Mouse (Mus musculus) liver, postnatal 0 days (tissue): Measurements from ENCODE around the gene Mmgt1. TPM values are rescaled to one million over a fixed set of nuclear protein-coding genes. Genes with fewer than 3 reads are reported as not detected.

Source experiments
- ATAC-seq: fragments of 200-750 bp; cut with Nextera tagmentation; 2 replicates; pipeline ENCODE4 v1.8.0; 2017; ENCODE audit warnings: mild to moderate bottlenecking, moderate library complexity
- DNase-seq: peaks from one replicate; pipeline ENCODE4 v3.0.0-alpha.2; 2016
- H3K27ac ChIP-seq: fragments of 300-500 bp; sonication (generic); 2 replicates; pipeline ENCODE4 v1.5.1; 2014; ENCODE audit warnings: antibody characterized with exemption, moderate library complexity, mild to moderate bottlenecking, low read depth
- H3K27me3 ChIP-seq: fragments of 300-500 bp; sonication (generic); 2 replicates; pipeline ENCODE4 v1.6.1; 2014; ENCODE audit warnings: low read length, control low read depth, mixed read lengths; ENCODE audit not compliant: insufficient read depth
- H3K36me3 ChIP-seq: fragments of 300-500 bp; sonication (generic); replicated peaks from 2 replicates; pipeline ENCODE4 v1.6.1; 2014; ENCODE audit warnings: mild to moderate bottlenecking, control low read depth, low read length, moderate library complexity, mixed read lengths; ENCODE audit not compliant: insufficient read depth
- H3K4me1 ChIP-seq: fragments of 300-500 bp; sonication (generic); 2 replicates; pipeline ENCODE4 v1.6.1; 2014; ENCODE audit warnings: antibody characterized with exemption, mild to moderate bottlenecking, control low read depth; ENCODE audit not compliant: insufficient read depth
- H3K4me2 ChIP-seq: fragments of 300-500 bp; sonication (generic); 2 replicates; pipeline ENCODE4 v1.6.1; 2014; ENCODE audit warnings: low read depth, mild to moderate bottlenecking, low read length, moderate library complexity, mixed read lengths
- H3K4me3 ChIP-seq: fragments of 300-500 bp; sonication (generic); 2 replicates; pipeline ENCODE4 v1.5.1; 2014; ENCODE audit warnings: low read depth, low read length
- H3K9ac ChIP-seq: fragments of 300-500 bp; sonication (generic); replicated peaks from 2 replicates; pipeline ENCODE4 v1.6.1; 2014; ENCODE audit warnings: mild to moderate bottlenecking, moderate library complexity
- H3K9me3 ChIP-seq: fragments of 300-500 bp; sonication (generic); 2 replicates; pipeline ENCODE4 v1.6.1; 2016; ENCODE audit warnings: mild to moderate bottlenecking, control low read depth, low read length, mixed read lengths
- CTCF ChIP-seq: sonication (generic); IDR thresholded peaks from 2 replicates; pipeline ENCODE4 v1.5.1; 2016; ENCODE audit warnings: antibody characterized with exemption, low read depth
- EP300 ChIP-seq: IDR thresholded peaks from 2 replicates; pipeline ENCODE4 v1.6.1; 2016; ENCODE audit warnings: antibody characterized with exemption, low read depth, mild to moderate bottlenecking
- WGBS: fragments of 180-500 bp; shearing (Covaris S2); extraction: QIAGEN DNeasy Blood & Tissue Kit; methylation state at CpG from one replicate; pipeline ENCODE4 v1.1.7; 2014; ENCODE audit not compliant: insufficient replicate concordance; 5-methylcytosine and 5-hydroxymethylcytosine counted together
- microRNA-seq: library from miRNA; unstranded; fragments of <30 nt; microRNA quantifications from one replicate; pipeline ENCODE4, GENCODE M21; 2016
- polyA plus RNA-seq: library from polyadenylated mRNA; unstranded; fragments of >200 nt; fragmentation: Nextera tagmentation; extraction: Ambion mirVana; gene quantifications from 2 replicates; pipeline ENCODE4 v1.2.1, GENCODE M21; 2015

Mmgt1 gene
- polyA plus RNA-seq, 1 experiment from 2014 or later: 5.0 TPM

- TF ChIP-seq CTCF (no peak), EP300 (no peak)
- ATAC-seq: no peak
- no peak overlapping the region for H3K4me3 ChIP-seq
- no peak overlapping the region for H3K4me2 ChIP-seq
- 56% methylated on average over 3 of the region's 3 CpGs for WGBS
- no peaks in the 10 kb centered on the region for H3K36me3 ChIP-seq
- H3K9me3 ChIP-seq: no peaks in the 10 kb centered on the region
- H3K27ac ChIP-seq: no peak overlapping the region
- DNase-seq: no peak
- no peaks in the 10 kb centered on the region for H3K27me3 ChIP-seq
- H3K9ac ChIP-seq: no peak overlapping the region
- H3K4me1 ChIP-seq: no peaks in the 10 kb centered on the region
Observed at GRCm38 (mm10) chrX:56553584-56553983, 44.3 kb downstream of the Mmgt1 start.

DNA sequence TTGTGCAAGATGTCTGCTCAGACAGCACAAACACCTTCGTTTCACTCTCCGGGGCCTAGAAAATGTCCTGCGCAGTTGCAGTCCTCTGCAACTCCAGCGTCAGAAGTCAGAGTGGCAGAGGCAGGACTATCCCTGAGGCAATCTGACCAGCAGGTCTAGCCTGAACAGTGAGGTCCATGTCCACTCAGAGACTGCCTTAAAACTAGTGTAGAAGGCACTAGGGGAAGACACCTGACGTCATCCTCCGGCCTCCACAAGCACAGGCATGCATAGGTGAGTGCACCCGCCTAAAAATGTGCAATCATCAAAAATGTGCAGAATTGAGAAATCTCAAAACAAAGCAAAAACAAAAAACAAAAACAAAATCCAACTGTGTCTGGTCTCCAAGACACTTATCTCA is 48.4 kb downstream of the Mmgt1 start, which contains the start of gene Gm648:
TSS of gene Gm648 (minus strand) at position 101 of the 400 bp plus-strand sequence.
- ATAC-seq (no peak), DNase-seq (no peak)
- Histone ChIP-seq H3K27ac (no peak within 1 kb of the TSS), H3K9ac (no peak within 1 kb of the TSS), H3K4me1 (no peaks in the 10 kb centered on the region), H3K36me3 (no peaks in the 10 kb centered on the region), H3K9me3 (no peaks in the 10 kb centered on the region), H3K4me3 (no peak within 1 kb of the TSS), H3K27me3 (0 out of 2 replicates have a peak, but pooled peaks cover 2% of the 10 kb centered on the region), H3K4me2 (no peak within 1 kb of the TSS)
- WGBS: 76% methylated on average over 7 of the region's 7 CpGs
- TF ChIP-seq CTCF: no peak
- no peak for TF ChIP-seq EP300

DNA sequence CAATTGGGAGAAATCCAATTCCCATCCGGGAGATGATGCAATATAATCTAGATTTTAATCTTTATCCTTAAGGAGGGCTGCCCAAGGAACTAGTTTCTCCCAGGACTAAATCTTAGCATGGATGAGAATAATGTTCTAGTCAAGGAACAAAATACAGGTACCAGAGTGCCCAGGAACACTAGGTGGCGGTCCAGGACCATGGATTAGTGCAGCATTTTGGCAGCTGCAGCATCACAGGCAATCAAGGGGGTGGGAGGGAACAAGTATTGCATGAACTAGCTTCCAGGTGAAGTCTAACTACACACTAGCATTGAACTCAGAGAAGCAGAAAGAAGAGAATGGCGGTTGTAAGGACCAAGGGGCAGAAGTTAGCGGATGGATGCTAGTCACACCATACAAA is 60.7 kb downstream of the Mmgt1 start:
- WGBS: 54% methylated on average over 4 of the region's 4 CpGs
- H3K27ac ChIP-seq: no peak overlapping the region
- no peak for TF ChIP-seq EP300
- TF ChIP-seq CTCF: peak; percentile 57
- no peak for ATAC-seq
- no peaks in the 10 kb centered on the region for H3K27me3 ChIP-seq
- H3K4me1 ChIP-seq: no peaks in the 10 kb centered on the region
- no peak overlapping the region for H3K9ac ChIP-seq
- no peaks in the 10 kb centered on the region for H3K9me3 ChIP-seq
- H3K4me2 ChIP-seq: no peak overlapping the region
- peak; percentile 21 for DNase-seq
- H3K36me3 ChIP-seq: no peaks in the 10 kb centered on the region
- H3K4me3 ChIP-seq: no peak overlapping the region

Small RNA genes within 50 kb of the gene (microRNA-seq; reads per million reads assigned to microRNA genes)
- 2.0 reads per million for gene Mir5116

Other genes with a start within 250 kb of the Mmgt1 start
- gene Smim10l2a, start 223.5 kb downstream of the Mmgt1 start, polyA plus RNA-seq: 0.13 and 0.22 TPM in 2 replicates
- gene Gm2174, start 150.1 kb downstream of the Mmgt1 start, polyA plus RNA-seq: 0.90 TPM in 1 of 2 replicates, not detected in the other
- gene Ints6l, start 143.2 kb downstream of the Mmgt1 start, polyA plus RNA-seq: 12.8 and 14.1 TPM in 2 replicates
- not detected in 2 replicates for gene Gm10477, start 73.3 kb downstream of the Mmgt1 start, polyA plus RNA-seq
- gene Gm648, start 48.5 kb downstream of the Mmgt1 start, polyA plus RNA-seq: not detected in 2 replicates
- gene Slc9a6, start 11.7 kb upstream of the Mmgt1 start, polyA plus RNA-seq: 3.7 and 4.0 TPM in 2 replicates
- 14.8 and 25.2 TPM in 2 replicates for gene Fhl1, start 133.7 kb upstream of the Mmgt1 start, polyA plus RNA-seq
- gene Map7d3, start 224.3 kb upstream of the Mmgt1 start, polyA plus RNA-seq: 0.55 and 0.63 TPM in 2 replicates